Mouse (Mus musculus): Measurements from ENCODE around the gene Eno3. TPM values are rescaled to one million over a fixed set of nuclear protein-coding genes. Genes with fewer than 3 reads are reported as not detected.

Gene Eno3
- total and polyA plus RNA-seq, 3 experiments = 11.2 to 26.4 (median 23.0) TPM

GRCm38 (mm10) chr11:70693504-70693903, 36.5 kb downstream of the Eno3 start:
- H3K4me2 ChIP-seq (ENCODE audit: insufficient read depth, low read depth, poor library complexity, severe bottlenecking) = no peak overlapping the region
- dilution Hi-C loops (cut with MboI; ENCODE audit: extremely low pct_ligation_motif_present, extremely low pct_unique_long_range_greater_than_20kb, low sequenced_read_pairs) (no loop called here), in situ Hi-C loops (cut with MboI; ENCODE audit: low pct_ligation_motif_present, low pct_unique_long_range_greater_than_20kb, low sequenced_read_pairs) (no loop called here)
- no peak overlapping the region for H3K4me3 ChIP-seq (replicated peaks in 1 of 3; ENCODE audit: low read depth in 2 of 3, low read length in 2 of 3, poor library complexity in 1 of 3)
- H3K9ac ChIP-seq (ENCODE audit: insufficient read depth, low read depth) = no peak overlapping the region
- no peak for TF ChIP-seq SIN3A (IDR thresholded peaks at IDR 0.05; ENCODE audit: low read length)
- no peak for TF ChIP-seq CHD2 (IDR thresholded peaks at IDR 0.05; ENCODE audit: low read length)
- TF ChIP-seq UBTF (IDR thresholded peaks at IDR 0.05; ENCODE audit: low read depth, low read length) = no peak
- no peak for TF ChIP-seq MAFK (IDR thresholded peaks at IDR 0.05; ENCODE audit: insufficient replicate concordance, low read length)
- TF ChIP-seq MAX (IDR thresholded peaks at IDR 0.05; ENCODE audit: low read length) = no peak
- no peak for TF ChIP-seq EP300 (IDR thresholded peaks at IDR 0.05; ENCODE audit: low read length)
- TF ChIP-seq ZMIZ1 (IDR thresholded peaks at IDR 0.05; ENCODE audit: low read depth, low read length) = no peak
- TF ChIP-seq ZC3H11A (IDR thresholded peaks at IDR 0.05; ENCODE audit: low read depth, low read length) = no peak
- TF ChIP-seq MXI1 (IDR thresholded peaks at IDR 0.05; ENCODE audit: low read depth, low read length) = no peak
- no peak for TF ChIP-seq ETS1 (conservative IDR thresholded peaks at IDR 0.05; ENCODE audit: low read depth, low read length)
- no peak for TF ChIP-seq ZNF384 (IDR thresholded peaks at IDR 0.05; ENCODE audit: low read depth, low read length)
- no peak for TF ChIP-seq TBP (conservative IDR thresholded peaks at IDR 0.05; ENCODE audit: low read depth, low read length)
- no peak for TF ChIP-seq USF2 (conservative IDR thresholded peaks at IDR 0.05; ENCODE audit: low read depth, low read length)
- TF ChIP-seq RAD21 (IDR thresholded peaks at IDR 0.05; ENCODE audit: low read depth, low read length) = no peak
- no peak for TF ChIP-seq MAZ (IDR thresholded peaks at IDR 0.05; ENCODE audit: low read depth, low read length)
- TF ChIP-seq BHLHE40 (IDR thresholded peaks at IDR 0.05; ENCODE audit: low read depth, low read length) = no peak
- no peak for TF ChIP-seq PAX5 (IDR thresholded peaks at IDR 0.05; ENCODE audit: low read length)
- no peaks in the 10 kb centered on the region for H3K36me3 ChIP-seq (replicated peaks in 1 of 2; ENCODE audit: control insufficient read depth in 1 of 2, insufficient read depth in 1 of 2, low read length in 1 of 2)
- no peaks in the 10 kb centered on the region for H3K27me3 ChIP-seq (replicated peaks)
- no peak for DNase-seq (ENCODE audit: extremely low read depth)
- H3K9me3 ChIP-seq (replicated peaks; ENCODE audit: low read length) = no peaks in the 10 kb centered on the region
- H3K79me2 ChIP-seq (replicated peaks; ENCODE audit: control insufficient read depth, extremely low read depth, insufficient read depth, poor library complexity, severe bottlenecking) = no peaks in the 10 kb centered on the region
- no peak overlapping the region for H3K27ac ChIP-seq (ENCODE audit: insufficient read depth, low read depth)
- peaks cover 0 to 6% of the 10 kb centered on the region in 2 experiments; a peak in 2 of 4 replicates for H3K4me1 ChIP-seq (ENCODE audit: control insufficient read depth in 1 of 2, insufficient read depth in 2 of 2)

GRCm38 (mm10) chr11:70697376-70697775, 40.4 kb downstream of the Eno3 start:
- dilution Hi-C loops (cut with MboI; ENCODE audit: extremely low pct_ligation_motif_present, extremely low pct_unique_long_range_greater_than_20kb, low sequenced_read_pairs) = no loop called here
- Histone ChIP-seq H3K79me2 (replicated peaks; ENCODE audit: control insufficient read depth, extremely low read depth, insufficient read depth, poor library complexity, severe bottlenecking) (0 out of 2 replicates have a peak, but pooled peaks cover 5% of the 10 kb centered on the region), H3K4me3 (replicated peaks in 1 of 3; ENCODE audit: low read depth in 2 of 3, low read length in 2 of 3, poor library complexity in 1 of 3) (no peak overlapping the region), H3K9ac (ENCODE audit: insufficient read depth, low read depth) (no peak overlapping the region), H3K36me3 (replicated peaks in 1 of 2; ENCODE audit: control insufficient read depth in 1 of 2, insufficient read depth in 1 of 2, low read length in 1 of 2) (peaks cover 0 to 3% of the 10 kb centered on the region in 2 experiments), H3K4me2 (ENCODE audit: insufficient read depth, low read depth, poor library complexity, severe bottlenecking) (no peak overlapping the region), H3K4me1 (ENCODE audit: control insufficient read depth in 1 of 2, insufficient read depth in 2 of 2) (peaks cover 9 to 21% of the 10 kb centered on the region in 2 experiments), H3K27me3 (replicated peaks) (peaks cover 3% of the 10 kb centered on the region), H3K27ac (ENCODE audit: insufficient read depth, low read depth) (no peak overlapping the region), H3K9me3 (replicated peaks; ENCODE audit: low read length) (no peaks in the 10 kb centered on the region)
- in situ Hi-C loops (cut with MboI; ENCODE audit: low pct_ligation_motif_present, low pct_unique_long_range_greater_than_20kb, low sequenced_read_pairs) = no loop called here
- DNase-seq (ENCODE audit: extremely low read depth) = peak; percentile 22
- no peak for TF ChIP-seq CHD1 (IDR thresholded peaks at IDR 0.05; ENCODE audit: low read depth, low read length)
- no peak for TF ChIP-seq NELFE (IDR thresholded peaks at IDR 0.05; ENCODE audit: low read depth, low read length)
- no peak for TF ChIP-seq UBTF (IDR thresholded peaks at IDR 0.05; ENCODE audit: low read depth, low read length)
- peak in 1 of 2 experiments; percentile 47; a peak in 2 of 4 replicates for TF ChIP-seq CTCF (conservative IDR thresholded peaks at IDR 0.05 in 1 of 2, IDR thresholded peaks at IDR 0.05 in 1 of 2; ENCODE audit: low read depth in 2 of 2, low read length in 2 of 2)
- TF ChIP-seq KAT2A (IDR thresholded peaks at IDR 0.05; ENCODE audit: insufficient replicate concordance, low read length) = no peak
- no peak for TF ChIP-seq POLR2AphosphoS2 (IDR thresholded peaks at IDR 0.05; ENCODE audit: low read depth, low read length)
- TF ChIP-seq PAX5 (IDR thresholded peaks at IDR 0.05; ENCODE audit: low read length) = no peak
- TF ChIP-seq EP300 (IDR thresholded peaks at IDR 0.05; ENCODE audit: low read length) = no peak
- TF ChIP-seq ZMIZ1 (IDR thresholded peaks at IDR 0.05; ENCODE audit: low read depth, low read length) = no peak
- TF ChIP-seq POLR2A (IDR thresholded peaks at IDR 0.05; ENCODE audit: low read depth, low read length) = no peak
- TF ChIP-seq ELF1 (IDR thresholded peaks at IDR 0.05; ENCODE audit: low read depth, low read length) = no peak
- TF ChIP-seq TBP (conservative IDR thresholded peaks at IDR 0.05; ENCODE audit: low read depth, low read length) = no peak
- no peak for TF ChIP-seq RCOR1 (conservative IDR thresholded peaks at IDR 0.05; ENCODE audit: low read depth, low read length)
- TF ChIP-seq TCF12 (IDR thresholded peaks at IDR 0.05; ENCODE audit: low read depth, low read length) = no peak
- TF ChIP-seq ZNF384 (IDR thresholded peaks at IDR 0.05; ENCODE audit: low read depth, low read length) = 0 out of 2 replicates have a peak, but pooled peaks have one; percentile 7
- no peak for TF ChIP-seq MEF2A (IDR thresholded peaks at IDR 0.05; ENCODE audit: borderline replicate concordance, low read depth, low read length)
- TF ChIP-seq JUN (IDR thresholded peaks at IDR 0.05; ENCODE audit: insufficient read depth, low read depth, low read length) = no peak
- TF ChIP-seq SMC3 (IDR thresholded peaks at IDR 0.05; ENCODE audit: low read depth, low read length) = 0 out of 2 replicates have a peak, but pooled peaks have one; percentile 5
- TF ChIP-seq USF1 (IDR thresholded peaks at IDR 0.05; ENCODE audit: low read depth, low read length) = no peak
- TF ChIP-seq RAD21 (IDR thresholded peaks at IDR 0.05; ENCODE audit: low read depth, low read length) = no peak; the same call in 1 of the 2 replicates
- TF ChIP-seq ZKSCAN1 (IDR thresholded peaks at IDR 0.05; ENCODE audit: borderline replicate concordance, low read depth, low read length) = no peak
- TF ChIP-seq BHLHE40 (IDR thresholded peaks at IDR 0.05; ENCODE audit: low read depth, low read length) = no peak
- TF ChIP-seq CHD2 (IDR thresholded peaks at IDR 0.05; ENCODE audit: low read length) = no peak
- no peak for TF ChIP-seq MAX (IDR thresholded peaks at IDR 0.05; ENCODE audit: low read length)
- no peak for TF ChIP-seq MAFK (IDR thresholded peaks at IDR 0.05; ENCODE audit: insufficient replicate concordance, low read length)
- TF ChIP-seq MYC (IDR thresholded peaks at IDR 0.05; ENCODE audit: low read depth, low read length) = 0 out of 2 replicates have a peak, but pooled peaks have one; percentile 30

Measured in CH12.LX (cell line).